Mouse (Mus musculus) erythroblast, embryonic 14.5 days (primary cell): ENCODE measurements around the gene Pou2f1. TPM values are rescaled to one million over a fixed set of nuclear protein-coding genes. Genes with fewer than 3 reads are reported as not detected.

Experiments
- H3K27me3 ChIP-seq: 2 replicates; pipeline ENCODE4 v1.6.1; 2012; ENCODE audit warnings: inconsistent platforms; ENCODE audit not compliant: control insufficient read depth
- H3K36me3 ChIP-seq: 2 replicates; pipeline ENCODE4 v1.6.1; 2012; ENCODE audit warnings: mild to moderate bottlenecking, inconsistent platforms; ENCODE audit not compliant: control insufficient read depth
- H3K4me1 ChIP-seq: 2 replicates; pipeline ENCODE4 v1.6.1; 2012; ENCODE audit warnings: inconsistent platforms; ENCODE audit not compliant: control insufficient read depth
- H3K4me3 ChIP-seq: replicated peaks from 2 replicates; pipeline ENCODE3; 2012; ENCODE audit warnings: moderate library complexity, mild to moderate bottlenecking, inconsistent platforms
- H3K9me3 ChIP-seq: 2 replicates; pipeline ENCODE4 v1.6.1; 2012; ENCODE audit warnings: low read length, inconsistent platforms, mixed read lengths; ENCODE audit not compliant: control insufficient read depth
- GATA1 ChIP-seq: IDR thresholded peaks from 2 replicates; pipeline ENCODE4 v1.6.1; 2012; ENCODE audit warnings: low read length, inconsistent platforms, mixed read lengths
- TAL1 ChIP-seq: IDR thresholded peaks from 3 replicates; pipeline ENCODE4 v1.6.1; 2012; ENCODE audit warnings: low read length, inconsistent platforms, mixed read lengths
- polyA plus RNA-seq: library from polyadenylated mRNA; stranded (reverse); fragments of >175 nt; gene quantifications from 2 replicates; pipeline ENCODE4 v1.2.3, GENCODE M21; 2012

Gene Pou2f1
- polyA plus RNA-seq, 1 experiment: 0.59 TPM

DNA sequence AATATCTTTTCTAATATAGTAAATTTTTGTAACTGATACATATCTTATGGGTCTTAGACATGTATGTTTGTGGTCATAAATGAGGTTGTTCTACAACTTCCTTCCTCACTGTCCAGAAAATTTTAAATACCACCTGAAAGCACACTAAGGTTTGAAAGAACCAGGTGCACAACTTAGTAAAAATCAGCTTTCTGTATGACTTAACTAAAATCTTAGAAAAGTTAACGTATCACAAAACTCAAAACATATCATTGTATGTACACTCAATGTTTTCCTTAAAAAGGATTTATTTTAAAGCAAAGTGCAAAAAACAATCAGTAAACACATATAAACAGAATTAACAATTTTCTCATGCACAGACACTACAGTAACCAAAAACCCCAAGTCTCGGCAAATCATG lies 69.6 kb downstream of the Pou2f1 start:
- no peak overlapping the region for H3K4me3 ChIP-seq
- TF ChIP-seq GATA1 (no peak), TAL1 (no peak)
- H3K27me3 ChIP-seq: no peaks in the 10 kb centered on the region
- H3K4me1 ChIP-seq: peaks cover 10% of the 10 kb centered on the region
- H3K9me3 ChIP-seq: no peaks in the 10 kb centered on the region
- no peaks in the 10 kb centered on the region for H3K36me3 ChIP-seq

GRCm38 (mm10) chr1:165930510-165930909 lies 72.0 kb downstream of the Pou2f1 start:
- H3K4me1 ChIP-seq: peaks cover 14% of the 10 kb centered on the region
- no peaks in the 10 kb centered on the region for H3K36me3 ChIP-seq
- H3K9me3 ChIP-seq: no peaks in the 10 kb centered on the region
- no peak for TF ChIP-seq GATA1
- no peak for TF ChIP-seq TAL1
- no peaks in the 10 kb centered on the region for H3K27me3 ChIP-seq
- H3K4me3 ChIP-seq: no peak overlapping the region

GRCm38 (mm10) chr1:165927507-165928279 lies 74.8 kb downstream of the Pou2f1 start:
- H3K36me3 ChIP-seq: no peaks in the 10 kb centered on the region
- no peaks in the 10 kb centered on the region for H3K27me3 ChIP-seq
- peaks cover 7% of the 10 kb centered on the region for H3K4me1 ChIP-seq
- no peak overlapping the region for H3K4me3 ChIP-seq
- no peak for TF ChIP-seq TAL1
- no peak for TF ChIP-seq GATA1
- no peaks in the 10 kb centered on the region for H3K9me3 ChIP-seq

GRCm38 (mm10) chr1:165925207-165925606 lies 77.3 kb downstream of the Pou2f1 start:
- Histone ChIP-seq H3K4me1 (peaks cover 7% of the 10 kb centered on the region), H3K36me3 (no peaks in the 10 kb centered on the region), H3K9me3 (peaks cover 2% of the 10 kb centered on the region; the same call in 1 of the 2 replicates), H3K4me3 (no peak overlapping the region), H3K27me3 (no peaks in the 10 kb centered on the region)
- TF ChIP-seq GATA1 (no peak), TAL1 (no peak)

DNA sequence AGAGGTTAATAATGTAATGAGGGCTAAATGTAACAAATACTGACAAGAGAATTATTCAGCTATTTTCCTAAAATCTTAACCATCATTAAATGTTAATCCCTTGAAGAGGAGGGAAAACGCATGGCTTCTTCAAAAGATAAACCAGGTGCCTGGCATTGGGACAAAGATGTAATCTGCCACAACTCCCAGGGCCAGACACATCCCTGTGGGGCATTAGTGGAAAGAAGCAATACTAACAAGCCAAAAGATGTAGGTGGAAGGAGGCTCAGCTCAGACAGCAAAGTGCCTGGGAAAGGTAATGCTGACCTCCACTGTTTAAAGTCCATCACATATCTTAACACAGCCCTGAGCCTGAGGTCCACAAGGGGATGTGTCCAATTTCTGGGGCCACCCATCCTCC lies 80.0 kb downstream of the Pou2f1 start:
- Histone ChIP-seq H3K4me1 (peaks cover 5% of the 10 kb centered on the region), H3K36me3 (no peaks in the 10 kb centered on the region), H3K27me3 (no peaks in the 10 kb centered on the region), H3K4me3 (no peak overlapping the region), H3K9me3 (peaks cover 2% of the 10 kb centered on the region; the same call in 1 of the 2 replicates)
- no peak for TF ChIP-seq TAL1
- TF ChIP-seq GATA1: no peak

GRCm38 (mm10) chr1:165921026-165921425 lies 81.5 kb downstream of the Pou2f1 start:
- Histone ChIP-seq H3K4me1 (peaks cover 2% of the 10 kb centered on the region; the same call in 1 of the 2 replicates), H3K9me3 (peaks cover 2% of the 10 kb centered on the region; the same call in 1 of the 2 replicates), H3K4me3 (no peak overlapping the region), H3K27me3 (no peaks in the 10 kb centered on the region), H3K36me3 (peaks cover 6% of the 10 kb centered on the region)
- TF ChIP-seq GATA1: no peak

DNA sequence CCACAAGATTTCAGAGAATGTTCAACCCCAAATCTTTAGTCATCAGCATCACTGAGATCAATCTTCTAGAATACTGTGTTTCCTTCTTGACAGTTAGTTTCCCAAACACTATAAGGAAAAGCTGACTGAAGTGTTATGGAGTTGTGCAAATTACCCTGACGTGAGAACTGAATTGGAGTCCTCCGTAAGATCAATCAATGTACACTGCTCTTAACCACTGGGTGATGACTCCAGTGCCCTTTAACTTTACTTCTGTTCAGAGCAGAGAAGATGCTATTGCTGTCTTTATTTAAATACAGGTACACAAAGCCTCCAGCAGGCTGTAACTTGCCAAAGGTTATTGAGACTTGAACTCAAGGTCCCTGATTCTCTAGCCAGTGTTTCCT lies 88.1 kb downstream of the Pou2f1 start:
- no peak for TF ChIP-seq TAL1
- TF ChIP-seq GATA1: no peak
- Histone ChIP-seq H3K4me1 (no peaks in the 10 kb centered on the region), H3K36me3 (peaks cover 21% of the 10 kb centered on the region), H3K9me3 (no peaks in the 10 kb centered on the region), H3K27me3 (no peaks in the 10 kb centered on the region), H3K4me3 (no peak overlapping the region)

- TF ChIP-seq GATA1: no peak
- no peak for TF ChIP-seq TAL1
- peaks cover 24% of the 10 kb centered on the region for H3K36me3 ChIP-seq
- no peaks in the 10 kb centered on the region for H3K9me3 ChIP-seq
- H3K4me3 ChIP-seq: no peak overlapping the region
- no peaks in the 10 kb centered on the region for H3K27me3 ChIP-seq
- H3K4me1 ChIP-seq: no peaks in the 10 kb centered on the region
Measured at GRCm38 (mm10) chr1:165913720-165914415, 88.6 kb downstream of the Pou2f1 start.

DNA sequence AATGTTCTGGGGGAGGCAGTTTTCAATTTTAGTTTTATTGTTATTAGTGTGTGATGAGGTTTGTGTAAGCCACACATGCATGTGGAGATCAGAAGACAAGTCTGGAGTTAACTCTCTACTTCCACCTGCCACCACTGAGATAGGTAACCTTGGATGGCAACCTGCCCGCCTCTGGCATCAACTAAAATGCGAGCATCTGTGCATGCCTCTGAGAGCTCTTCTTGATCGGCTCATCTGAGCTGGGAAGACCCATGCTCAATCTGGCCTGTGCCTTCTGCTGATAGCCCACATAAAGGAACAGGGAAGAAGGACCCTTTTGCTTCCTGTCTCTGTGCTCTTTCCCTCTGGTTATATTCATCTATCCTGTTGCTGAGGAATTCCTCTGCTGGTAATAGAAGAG lies 93.0 kb downstream of the Pou2f1 start:
- Histone ChIP-seq H3K4me3 (no peak overlapping the region), H3K4me1 (no peaks in the 10 kb centered on the region), H3K27me3 (no peaks in the 10 kb centered on the region), H3K36me3 (peaks cover 48% of the 10 kb centered on the region), H3K9me3 (no peaks in the 10 kb centered on the region)
- no peak for TF ChIP-seq GATA1
- TF ChIP-seq TAL1: no peak
